ENCODE assay signal across 8 mouse cellular contexts in the genomic region with DNA sequence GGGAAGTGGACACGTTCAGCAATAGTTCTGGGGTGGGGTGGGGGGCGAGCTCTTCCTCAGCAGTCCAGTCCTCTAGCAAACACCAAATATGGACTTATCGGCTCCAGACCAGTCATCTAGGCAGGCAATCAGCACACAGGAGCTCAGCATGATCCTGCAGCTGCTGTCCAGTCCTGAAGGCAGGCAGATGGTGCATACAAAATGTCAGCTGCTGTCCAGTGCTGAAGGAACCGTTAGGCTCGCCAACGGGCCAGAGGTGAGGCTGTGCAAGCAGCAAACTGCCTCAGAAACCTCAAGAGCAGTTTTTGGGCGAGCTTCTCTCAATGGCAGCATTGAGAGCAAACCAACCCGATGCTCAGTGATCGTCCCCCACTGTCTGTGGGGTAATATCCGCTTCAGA.
A peak's percentile ranks its signal among the peaks of the same experiment; 100 is the strongest.
DNase-seq lines count a peak whose midpoint lies in the region; ATAC-seq and TF ChIP-seq lines count a peak whose summit lies in the region.

No protein-coding gene starts in this region.

- H3K9ac ChIP-seq in hindbrain, embryonic 14.5 days: no peak overlapping the region
- no peak overlapping the region for H3K9ac ChIP-seq in hindbrain, embryonic 16.5 days (ENCODE audit: low read depth, low read length)
- no peak overlapping the region for H3K9ac ChIP-seq in ES-E14 (ENCODE audit: insufficient read depth, low read depth, low read length, poor library complexity, severe bottlenecking)
- no peak overlapping the region for H3K9ac ChIP-seq in kidney, embryonic 16.5 days (replicated peaks; ENCODE audit: low read length)

- H3K9me3 ChIP-seq in hindbrain, embryonic 14.5 days (ENCODE audit: control insufficient read depth, low read length): no peaks in the 10 kb centered on the region
- no peaks in the 10 kb centered on the region for H3K9me3 ChIP-seq in hindbrain, embryonic 16.5 days (ENCODE audit: control insufficient read depth, low read length)
- no peaks in the 10 kb centered on the region for H3K9me3 ChIP-seq in ES-E14 (ENCODE audit: control insufficient read depth, insufficient read depth, low read depth, low read length)
- H3K9me3 ChIP-seq in kidney, embryonic 16.5 days (ENCODE audit: low read length): no peaks in the 10 kb centered on the region

- no peak; the same call in 1 of the 2 replicates for ATAC-seq in hindbrain, embryonic 14.5 days (ENCODE audit: low FRiP score)
- no peak for ATAC-seq in hindbrain, embryonic 16.5 days
- ATAC-seq in kidney, embryonic 16.5 days (ENCODE audit: low FRiP score, low TSS enrichment): peak; percentile 78; the same call in 1 of the 2 replicates

- H3K4me3 ChIP-seq in hindbrain, embryonic 14.5 days (replicated peaks; ENCODE audit: low read length): no peak overlapping the region
- H3K4me3 ChIP-seq in hindbrain, embryonic 16.5 days (ENCODE audit: low read length): no peak overlapping the region
- no peak overlapping the region for H3K4me3 ChIP-seq in ES-E14 (ENCODE audit: insufficient read depth in 1 of 2, low read depth in 1 of 2, low read length in 2 of 2, poor library complexity in 1 of 2, severe bottlenecking in 1 of 2)
- H3K4me3 ChIP-seq in kidney, embryonic 16.5 days (ENCODE audit: low read length): no peak overlapping the region

- H3K4me2 ChIP-seq in hindbrain, embryonic 14.5 days (replicated peaks): no peak overlapping the region
- no peak overlapping the region for H3K4me2 ChIP-seq in hindbrain, embryonic 16.5 days (ENCODE audit: low read length)
- no peak overlapping the region for H3K4me2 ChIP-seq in kidney, embryonic 16.5 days (replicated peaks; ENCODE audit: low read depth, low read length)

- WGBS in hindbrain, embryonic 14.5 days: 40% methylated on average over 10 of the region's 10 CpGs
- WGBS in hindbrain, embryonic 16.5 days: 40% methylated on average over 10 of the region's 10 CpGs
- 25% methylated on average over 10 of the region's 10 CpGs for WGBS in kidney, embryonic 16.5 days

- H3K36me3 ChIP-seq in hindbrain, embryonic 14.5 days (replicated peaks; ENCODE audit: control insufficient read depth, insufficient read depth): no peaks in the 10 kb centered on the region
- H3K36me3 ChIP-seq in hindbrain, embryonic 16.5 days (ENCODE audit: control insufficient read depth, insufficient read depth, low read length): no peaks in the 10 kb centered on the region
- no peaks in the 10 kb centered on the region for H3K36me3 ChIP-seq in ES-E14 (ENCODE audit: control insufficient read depth, insufficient read depth, low read length, poor library complexity, severe bottlenecking)
- no peaks in the 10 kb centered on the region for H3K36me3 ChIP-seq in kidney, embryonic 16.5 days (ENCODE audit: insufficient read depth, low read length)

- no peak overlapping the region for H3K27ac ChIP-seq in hindbrain, embryonic 14.5 days
- no peak overlapping the region for H3K27ac ChIP-seq in hindbrain, embryonic 16.5 days (ENCODE audit: low read depth, low read length)
- no peak overlapping the region for H3K27ac ChIP-seq in ES-E14 (ENCODE audit: insufficient read depth, low read depth, low read length, poor library complexity, severe bottlenecking)
- no peak overlapping the region for H3K27ac ChIP-seq in kidney, embryonic 16.5 days (ENCODE audit: low read length)

- in situ Hi-C loops in ES-E14 (cut with MboI; ENCODE audit: low sequenced_read_pairs in 2 of 2, unreplicated experiment in 2 of 2): no loop called here

- no peaks in the 10 kb centered on the region for H3K27me3 ChIP-seq in hindbrain, embryonic 14.5 days (ENCODE audit: control insufficient read depth, insufficient read depth, low read length)
- H3K27me3 ChIP-seq in hindbrain, embryonic 16.5 days (replicated peaks; ENCODE audit: control insufficient read depth, insufficient read depth, low read length): no peaks in the 10 kb centered on the region
- no peaks in the 10 kb centered on the region for H3K27me3 ChIP-seq in kidney, embryonic 16.5 days (ENCODE audit: insufficient read depth, low read length)

- DNase-seq in hindbrain, embryonic 14.5 days (ENCODE audit: low spot score): peak; percentile 37
- DNase-seq in ES-E14 (ENCODE audit: low read depth, low spot score): peak; percentile 50
- DNase-seq in embryo, embryonic 9.5 days (ENCODE audit: extremely low spot score): peak; percentile 66
- peak; percentile 39 for DNase-seq in ovary, postnatal 14 days (ENCODE audit: low spot score)
- no peak for DNase-seq in spleen, postnatal 4 days (ENCODE audit: low spot score in 2 of 2)
- DNase-seq in frontal cortex, postnatal 14 days (ENCODE audit: low spot score in 2 of 2): no peak

- no peaks in the 10 kb centered on the region for H3K4me1 ChIP-seq in hindbrain, embryonic 14.5 days (replicated peaks; ENCODE audit: control insufficient read depth, insufficient read depth, low read length)
- H3K4me1 ChIP-seq in hindbrain, embryonic 16.5 days (ENCODE audit: control insufficient read depth, insufficient read depth, low read depth, low read length): no peaks in the 10 kb centered on the region
- no peaks in the 10 kb centered on the region for H3K4me1 ChIP-seq in ES-E14 (ENCODE audit: control insufficient read depth in 2 of 2, insufficient read depth in 2 of 2, low read length in 2 of 2, poor library complexity in 1 of 2)
- no peaks in the 10 kb centered on the region for H3K4me1 ChIP-seq in kidney, embryonic 16.5 days (ENCODE audit: insufficient read depth, low read length)

TF ChIP-seq in ES-E14, 5 proteins besides CTCF, POLR2A, EP300 and RAD21:
- TF ChIP-seq ZC3H11A (IDR thresholded peaks at IDR 0.05; ENCODE audit: borderline replicate concordance, low read depth, low read length) (0 out of 2 replicates have a peak, but pooled peaks have one; percentile 11), ZNF384 (IDR thresholded peaks at IDR 0.05; ENCODE audit: low read depth, low read length) (no peak)

Comparison
In these comparisons a context has a peak if more than half of its experiments do, and no peak if none do; other contexts are left out.
1. DNase-seq: peak in hindbrain, embryonic 14.5 days (single experiment), ES-E14 (single experiment), embryo, embryonic 9.5 days (single experiment) and ovary, postnatal 14 days (single experiment); none in spleen, postnatal 4 days (0 of 2) and frontal cortex, postnatal 14 days (0 of 2).